Mouse (Mus musculus): ENCODE data around the gene Tsnax.

DNA sequence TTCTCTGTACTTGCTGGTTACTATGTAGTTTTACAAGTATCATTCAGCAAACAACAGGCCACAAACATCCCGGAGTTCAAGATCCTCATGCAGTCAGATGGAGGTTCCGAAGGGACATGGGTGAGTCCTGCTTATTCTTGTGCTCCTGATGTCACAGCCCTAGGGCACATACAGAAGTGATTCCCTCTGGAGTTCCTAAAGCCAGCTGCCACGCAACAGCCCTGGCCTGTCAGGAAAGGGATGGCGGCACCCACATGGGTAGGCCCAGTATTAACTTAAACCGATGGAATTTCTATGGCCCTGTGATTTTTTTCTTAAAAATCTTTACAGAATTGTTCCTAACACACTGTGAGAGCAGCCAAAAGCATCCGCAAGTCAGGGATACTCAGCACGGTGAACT, 30.6 kb downstream of the Tsnax start:
- TF ChIP-seq POLR2A (IDR thresholded peaks at IDR 0.05; ENCODE audit: low read depth, low read length) (no peak), CTCF (IDR thresholded peaks at IDR 0.05; ENCODE audit: extremely low read depth, insufficient read depth, insufficient read length, insufficient replicate concordance) (no peak)
